Mouse (Mus musculus) MEL (cell line): ENCODE results near the gene Rapgef4. TPM values are rescaled to one million over a fixed set of nuclear protein-coding genes. Genes with fewer than 3 reads are reported as not detected.

Source experiments
- DNase-seq: peaks from one replicate; pipeline ENCODE4 v3.0.0; 2011; ENCODE audit warnings: low read depth, low spot score
- H3K27ac ChIP-seq: 2 replicates; pipeline ENCODE4 v1.5.1; 2012; ENCODE audit warnings: low read depth, mild to moderate bottlenecking, control low read depth, low read length, moderate library complexity; ENCODE audit not compliant: control insufficient read depth
- H3K27me3 ChIP-seq, 2 experiments: fragments of 150-350 bp in 1 of 2; sonication (generic) in 1 of 2; 2 replicates each; pipeline ENCODE4 v1.6.1; 2012; ENCODE audit warnings: low read length in 2 of 2, mild to moderate bottlenecking in 2 of 2, improper control_type of control experiment in 1 of 2, moderate library complexity in 1 of 2; ENCODE audit not compliant: insufficient read depth in 2 of 2, control insufficient read depth in 1 of 2
- H3K36me3 ChIP-seq, 2 experiments: 2 replicates each; pipeline ENCODE4 v1.6.1; 2012 to 2014; ENCODE audit warnings: low read length in 2 of 2, improper control_type of control experiment in 1 of 2, inconsistent platforms in 1 of 2, mild to moderate bottlenecking in 1 of 2; ENCODE audit not compliant: insufficient read depth in 2 of 2, control insufficient read depth in 1 of 2
- H3K4me1 ChIP-seq, 2 experiments: fragments of 150-350 bp in 1 of 2; sonication (generic) in 1 of 2; 2 replicates each; pipeline ENCODE4 v1.6.1; 2012; ENCODE audit warnings: low read length in 2 of 2, improper control_type of control experiment in 1 of 2, mild to moderate bottlenecking in 1 of 2; ENCODE audit not compliant: insufficient read depth in 2 of 2, control insufficient read depth in 1 of 2
- H3K4me3 ChIP-seq, 2 experiments: fragments of 150-350 bp in 1 of 2; sonication (generic) in 1 of 2; 2 replicates each; pipeline ENCODE4 v1.5.1; 2012; ENCODE audit warnings: low read depth in 2 of 2, low read length in 2 of 2, mild to moderate bottlenecking in 2 of 2, moderate library complexity in 2 of 2, control low read depth in 1 of 2, improper control_type of control experiment in 1 of 2; ENCODE audit not compliant: control insufficient read depth in 1 of 2, insufficient read depth in 1 of 2
- H3K79me2 ChIP-seq: 2 replicates; pipeline ENCODE4 v1.6.1; 2012; ENCODE audit warnings: mild to moderate bottlenecking, low read length, moderate library complexity; ENCODE audit not compliant: control insufficient read depth, poor library complexity, insufficient read depth
- H3K9ac ChIP-seq: 2 replicates; pipeline ENCODE4 v1.6.1; 2012; ENCODE audit warnings: low read depth, mild to moderate bottlenecking, control low read depth, low read length, moderate library complexity; ENCODE audit not compliant: control insufficient read depth, poor library complexity, severe bottlenecking
- H3K9me3 ChIP-seq: fragments of 150-350 bp; sonication (generic); replicated peaks from 2 replicates; pipeline ENCODE4 v1.6.1; 2012; ENCODE audit warnings: mild to moderate bottlenecking, low read length, improper control_type of control experiment, moderate library complexity; ENCODE audit not compliant: insufficient read depth
- CTCF ChIP-seq, 3 experiments: IDR thresholded peaks in 2 of 3; conservative IDR thresholded peaks in 1 of 3; 2 replicates each; pipeline ENCODE4 v1.5.1; 2011 to 2012; ENCODE audit warnings: low read length in 3 of 3, low read depth in 2 of 3, mild to moderate bottlenecking in 2 of 3, improper control_type of control experiment in 1 of 3, inconsistent platforms in 1 of 3, mixed read lengths in 1 of 3, moderate library complexity in 1 of 3; ENCODE audit not compliant: control insufficient read depth in 1 of 3, insufficient read depth in 1 of 3, poor library complexity in 1 of 3, severe bottlenecking in 1 of 3
- EP300 ChIP-seq, 2 experiments: IDR thresholded peaks; 2 replicates each; pipeline ENCODE4 v1.6.1; 2011; ENCODE audit warnings: improper control_type of control experiment in 2 of 2, low read length in 2 of 2, low read depth in 1 of 2, mild to moderate bottlenecking in 1 of 2
- ETS1 ChIP-seq: IDR thresholded peaks from 2 replicates; pipeline ENCODE4 v1.6.1; 2012; ENCODE audit warnings: low read depth, mild to moderate bottlenecking, inconsistent platforms, low read length, improper control_type of control experiment, moderate library complexity
- GABPA ChIP-seq: IDR thresholded peaks from 2 replicates; pipeline ENCODE4 v1.6.1; 2012; ENCODE audit warnings: low read depth, mild to moderate bottlenecking, inconsistent platforms, low read length, improper control_type of control experiment, moderate library complexity
- GATA1 ChIP-seq: IDR thresholded peaks from 2 replicates; pipeline ENCODE4 v1.6.1; 2011; ENCODE audit warnings: low read depth, low read length, improper control_type of control experiment
- HCFC1 ChIP-seq: IDR thresholded peaks from 2 replicates; pipeline ENCODE4 v1.6.1; 2012; ENCODE audit warnings: low read depth, mild to moderate bottlenecking, inconsistent platforms, low read length, improper control_type of control experiment, moderate library complexity
- KAT2A ChIP-seq: conservative IDR thresholded peaks from 2 replicates; pipeline ENCODE4 v1.6.1; 2012; ENCODE audit warnings: low read depth, low read length, improper control_type of control experiment, inconsistent platforms
- MAFK ChIP-seq: IDR thresholded peaks from 2 replicates; pipeline ENCODE4 v1.6.1; 2011; ENCODE audit warnings: low read depth, mild to moderate bottlenecking, low read length, improper control_type of control experiment, borderline replicate concordance
- MAX ChIP-seq: IDR thresholded peaks from 2 replicates; pipeline ENCODE4 v1.6.1; 2011; ENCODE audit warnings: low read length, improper control_type of control experiment
- MAZ ChIP-seq: IDR thresholded peaks from 2 replicates; pipeline ENCODE4 v1.6.1; 2012; ENCODE audit warnings: low read depth, mild to moderate bottlenecking, inconsistent platforms, low read length, improper control_type of control experiment
- MEF2A ChIP-seq: IDR thresholded peaks from 2 replicates; pipeline ENCODE4 v1.6.1; 2014; ENCODE audit warnings: low read depth, mild to moderate bottlenecking, inconsistent platforms, low read length, improper control_type of control experiment; ENCODE audit not compliant: poor library complexity, insufficient replicate concordance, severe bottlenecking; ENCODE audit errors: extremely low read depth
- MYC ChIP-seq: IDR thresholded peaks from 2 replicates; pipeline ENCODE4 v1.6.1; 2011; ENCODE audit warnings: low read depth, mild to moderate bottlenecking, low read length, improper control_type of control experiment, moderate library complexity
- NELFE ChIP-seq: IDR thresholded peaks from 2 replicates; pipeline ENCODE4 v1.6.1; 2011; ENCODE audit warnings: low read depth, low read length, improper control_type of control experiment
- NRF1 ChIP-seq: IDR thresholded peaks from 2 replicates; pipeline ENCODE4 v1.6.1; 2014; ENCODE audit warnings: low read depth, mild to moderate bottlenecking, inconsistent platforms, low read length, improper control_type of control experiment, moderate library complexity; ENCODE audit not compliant: poor library complexity, insufficient read depth, severe bottlenecking
- POLR2AphosphoS5 ChIP-seq: IDR thresholded peaks from 2 replicates; pipeline ENCODE4 v1.6.1; 2012; ENCODE audit warnings: low read depth, borderline replicate concordance, mild to moderate bottlenecking, inconsistent platforms, low read length, moderate library complexity, mixed read lengths
- RCOR1 ChIP-seq: IDR thresholded peaks from 2 replicates; pipeline ENCODE4 v1.6.1; 2012; ENCODE audit warnings: low read depth, mild to moderate bottlenecking, inconsistent platforms, low read length, improper control_type of control experiment
- TBP ChIP-seq: IDR thresholded peaks from 2 replicates; pipeline ENCODE4 v1.8.0; 2011; ENCODE audit warnings: low read depth, low read length, improper control_type of control experiment
- TCF12 ChIP-seq: IDR thresholded peaks from 2 replicates; pipeline ENCODE4 v1.6.1; 2014; ENCODE audit warnings: low read depth, mild to moderate bottlenecking, inconsistent platforms, low read length, improper control_type of control experiment, moderate library complexity
- UBTF ChIP-seq: IDR thresholded peaks from 2 replicates; pipeline ENCODE4 v1.6.1; 2012; ENCODE audit warnings: low read depth, mild to moderate bottlenecking, inconsistent platforms, low read length, improper control_type of control experiment, moderate library complexity, borderline replicate concordance; ENCODE audit not compliant: insufficient read depth
- USF1 ChIP-seq: IDR thresholded peaks from 2 replicates; pipeline ENCODE4 v1.6.1; 2014; ENCODE audit warnings: low read depth, mild to moderate bottlenecking, inconsistent platforms, low read length, improper control_type of control experiment, moderate library complexity
- ZC3H11A ChIP-seq: IDR thresholded peaks from 2 replicates; pipeline ENCODE4 v1.6.1; 2012; ENCODE audit warnings: low read depth, mild to moderate bottlenecking, inconsistent platforms, low read length, improper control_type of control experiment
- ZMIZ1 ChIP-seq: IDR thresholded peaks from 2 replicates; pipeline ENCODE4 v1.6.1; 2012; ENCODE audit warnings: low read depth, mild to moderate bottlenecking, inconsistent platforms, low read length, improper control_type of control experiment, moderate library complexity
- polyA plus RNA-seq, 2 experiments: library from polyadenylated mRNA; stranded (reverse) in 1 of 2; unstranded in 1 of 2; fragments of >175 nt in 1 of 2; fragments of >200 nt in 1 of 2; gene quantifications; 2 replicates each; pipeline versions ENCODE4 v1.2.1 to v1.2.4; 2012; ENCODE audit warnings: low replicate concordance in 2 of 2, low read depth in 1 of 2; ENCODE audit not compliant: insufficient read length in 2 of 2, insufficient read depth in 1 of 2, missing spikeins in 1 of 2
- total RNA-seq: library from RNA; depleted of rRNA; stranded (reverse); fragments of 300-350 nt; gene quantifications from 2 replicates; pipeline ENCODE4 v1.2.3, GENCODE M21; 2012

Rapgef4 gene
- total and polyA plus RNA-seq, 3 experiments = not detected

DNA sequence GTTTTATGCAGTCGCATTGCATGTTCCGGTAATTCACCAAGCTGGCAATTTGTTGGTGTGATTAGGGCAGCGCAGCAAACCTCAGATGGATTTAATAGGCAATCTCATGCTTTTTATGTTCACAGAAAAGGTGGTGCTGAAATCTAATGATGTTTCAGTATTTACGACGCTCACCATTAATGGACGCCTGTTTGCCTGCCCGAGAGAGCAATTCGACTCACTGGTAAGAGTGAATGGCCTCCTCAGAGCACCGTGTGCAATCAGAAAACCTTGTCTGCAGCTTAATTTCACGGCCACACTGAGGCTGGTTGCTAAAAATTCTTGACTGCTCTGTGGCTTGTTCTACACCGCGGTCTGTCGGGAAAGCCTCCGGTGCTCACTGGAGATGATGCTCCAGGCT lies 247.8 kb downstream of the Rapgef4 start:
- Histone ChIP-seq H3K9ac (no peak overlapping the region), H3K4me3 (no peak overlapping the region), H3K9me3 (no peaks in the 10 kb centered on the region), H3K36me3 (no peaks in the 10 kb centered on the region), H3K27me3 (peaks cover 9 to 24% of the 10 kb centered on the region in 2 experiments), H3K27ac (no peak overlapping the region), H3K4me1 (no peaks in the 10 kb centered on the region), H3K79me2 (no peaks in the 10 kb centered on the region)
- DNase-seq = no peak
- TF ChIP-seq TBP = no peak
- no peak for TF ChIP-seq GABPA
- no peak for TF ChIP-seq POLR2AphosphoS5
- no peak for TF ChIP-seq RCOR1
- TF ChIP-seq NELFE = no peak
- no peak for TF ChIP-seq NRF1
- no peak for TF ChIP-seq ETS1
- no peak for TF ChIP-seq MEF2A
- no peak for TF ChIP-seq USF1

DNA sequence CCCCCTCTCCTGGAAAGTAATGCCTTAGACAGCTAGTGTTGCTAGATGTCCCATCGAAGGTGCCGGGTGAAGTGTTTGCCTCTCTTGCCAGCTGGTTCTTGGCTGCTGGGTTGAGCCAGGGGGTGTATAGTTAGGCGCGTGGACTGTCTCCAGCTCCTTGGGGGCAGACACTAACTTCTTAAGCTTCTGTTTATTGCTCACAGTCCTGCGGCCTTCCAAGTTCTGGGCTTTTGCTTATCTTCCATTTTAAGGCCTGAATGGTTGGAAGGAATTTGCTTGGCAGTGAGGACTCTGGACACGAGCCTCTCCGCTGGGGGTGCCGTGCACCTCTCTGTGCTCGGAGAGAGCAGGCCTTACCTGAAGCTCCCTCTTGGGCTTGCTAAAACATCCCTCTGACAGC lies 249.5 kb downstream of the Rapgef4 start:
- DNase-seq = no peak
- no peaks in the 10 kb centered on the region for H3K36me3 ChIP-seq
- no peaks in the 10 kb centered on the region for H3K4me1 ChIP-seq
- H3K79me2 ChIP-seq = no peaks in the 10 kb centered on the region
- H3K9me3 ChIP-seq = no peaks in the 10 kb centered on the region
- H3K4me3 ChIP-seq = no peak overlapping the region
- no peak overlapping the region for H3K27ac ChIP-seq
- no peak for TF ChIP-seq ETS1
- TF ChIP-seq ZMIZ1 = no peak
- no peak for TF ChIP-seq MEF2A
- TF ChIP-seq EP300 (IDR thresholded peaks at IDR 0.05; ENCODE audit: low read depth in 1 of 2, low read length in 2 of 2) = no peak
- no peak for TF ChIP-seq MAZ
- no peak for TF ChIP-seq HCFC1
- TF ChIP-seq TCF12 = no peak
- no peak overlapping the region for H3K9ac ChIP-seq
- peaks cover 5 to 20% of the 10 kb centered on the region in 2 experiments for H3K27me3 ChIP-seq

DNA sequence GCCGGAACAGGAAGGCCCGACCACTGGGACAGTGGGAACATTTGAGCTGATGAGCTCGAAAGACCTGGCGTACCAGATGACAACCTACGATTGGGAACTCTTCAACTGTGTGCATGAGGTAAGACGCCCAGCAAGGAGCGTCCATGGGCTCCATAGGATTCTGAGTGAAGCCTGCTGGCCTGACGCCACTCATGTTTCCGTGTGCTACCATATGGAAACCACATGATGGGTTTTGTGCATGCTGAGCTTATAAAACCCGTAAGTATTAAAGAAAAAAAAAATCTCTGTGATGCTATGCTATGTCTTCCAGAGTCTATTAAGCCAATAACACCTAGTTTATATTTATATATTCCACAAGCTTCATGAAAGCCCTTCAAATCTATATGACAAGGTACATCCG lies 253.0 kb downstream of the Rapgef4 start:
- DNase-seq = no peak
- Histone ChIP-seq H3K4me3 (no peak overlapping the region), H3K9me3 (no peaks in the 10 kb centered on the region), H3K27me3 (peaks cover 3 to 13% of the 10 kb centered on the region in 2 experiments; a peak in 3 of 4 replicates), H3K9ac (no peak overlapping the region), H3K4me1 (no peaks in the 10 kb centered on the region), H3K36me3 (no peaks in the 10 kb centered on the region), H3K27ac (no peak overlapping the region), H3K79me2 (no peaks in the 10 kb centered on the region)
- no peak for TF ChIP-seq CTCF (IDR thresholded peaks at IDR 0.05 in 2 of 3, conservative IDR thresholded peaks at IDR 0.05 in 1 of 3; ENCODE audit: control insufficient read depth in 1 of 3, insufficient read depth in 1 of 3, low read depth in 2 of 3, low read length in 3 of 3, poor library complexity in 1 of 3, severe bottlenecking in 1 of 3)
- no peak for TF ChIP-seq UBTF
- TF ChIP-seq GATA1 = no peak
- no peak for TF ChIP-seq ETS1
- no peak for TF ChIP-seq MAX
- TF ChIP-seq EP300 (IDR thresholded peaks at IDR 0.05; ENCODE audit: low read depth in 1 of 2, low read length in 2 of 2) = no peak
- no peak for TF ChIP-seq MAFK
- TF ChIP-seq GABPA = no peak
- no peak for TF ChIP-seq ZC3H11A
- TF ChIP-seq MYC = no peak
- TF ChIP-seq HCFC1 = no peak
- no peak for TF ChIP-seq MAZ
- no peak for TF ChIP-seq RCOR1
- no peak for TF ChIP-seq KAT2A
- TF ChIP-seq, all 39 proteins: peak for 0
